Mouse (Mus musculus) kidney, postnatal 14 days (tissue): ENCODE results near the gene Gm13088.
"Not testable (repeated sequence)": the region's sequence is repeated elsewhere in the genome, so short reads cannot be mapped to it uniquely, and the experiment has no call there.

Experiments used
- DNase-seq: peaks from one replicate; pipeline ENCODE4 v3.0.0; 2022; ENCODE audit warnings: mixed read lengths

Gm13088 gene

GRCm38 (mm10) chr4:143657146-143657545 is at the start of gene Gm13088:
Gene Gm13088 (minus strand): TSS chr4:143657246.
- DNase-seq, result not testable (repeated sequence)

- DNase-seq, result no peak
Measured at GRCm38 (mm10) chr4:143702611-143703010, 45.6 kb upstream of the Gm13088 start, which contains the start of gene Gm13089. Gene Gm13089 (minus strand): TSS chr4:143702711.

GRCm38 (mm10) chr4:143618101-143618500 is 38.9 kb downstream of the Gm13088 start:
- not testable (repeated sequence) for DNase-seq

- not testable (repeated sequence) for DNase-seq
Measured at GRCm38 (mm10) chr4:143614703-143615102, 42.3 kb downstream of the Gm13088 start, which contains the start of gene Gm13083. Gene Gm13083 (plus strand): TSS chr4:143615003.

- not testable (repeated sequence) for DNase-seq
Measured at GRCm38 (mm10) chr4:143611927-143612326, 45.1 kb downstream of the Gm13088 start.
